Mouse (Mus musculus) lung, embryonic 14.5 days (tissue): ENCODE measurements around the gene Marc1. TPM values are rescaled to one million over a fixed set of nuclear protein-coding genes. Genes with fewer than 3 reads are reported as not detected.

Source experiments
- ATAC-seq: fragments of 200-750 bp; cut with Nextera tagmentation; 2 replicates; pipeline ENCODE4 v1.8.0; 2017; ENCODE audit warnings: mild to moderate bottlenecking, moderate TSS enrichment, moderate library complexity; ENCODE audit not compliant: insufficient read depth
- DNase-seq: peaks from one replicate; pipeline ENCODE4 v3.0.0-alpha.2; 2015
- H3K27ac ChIP-seq: fragments of 300-500 bp; sonication (generic); 2 replicates; pipeline ENCODE4 v1.5.1; 2014; ENCODE audit warnings: low read depth, mild to moderate bottlenecking, moderate library complexity
- H3K27me3 ChIP-seq: fragments of 300-500 bp; sonication (generic); 2 replicates; pipeline ENCODE4 v1.6.1; 2014; ENCODE audit warnings: low read length, control low read depth; ENCODE audit not compliant: insufficient read depth
- H3K36me3 ChIP-seq: fragments of 300-500 bp; sonication (generic); 2 replicates; pipeline ENCODE4 v1.6.1; 2014; ENCODE audit warnings: control low read depth; ENCODE audit not compliant: insufficient read depth
- H3K4me1 ChIP-seq: fragments of 300-500 bp; sonication (generic); 2 replicates; pipeline ENCODE4 v1.6.1; 2014; ENCODE audit warnings: antibody characterized with exemption, control low read depth; ENCODE audit not compliant: insufficient read depth
- H3K4me2 ChIP-seq: fragments of 300-500 bp; sonication (generic); 2 replicates; pipeline ENCODE4 v1.6.1; 2014; ENCODE audit warnings: mild to moderate bottlenecking
- H3K4me3 ChIP-seq: fragments of 300-500 bp; sonication (generic); 2 replicates; pipeline ENCODE4 v1.5.1; 2014; ENCODE audit warnings: low read depth, low read length
- H3K9ac ChIP-seq: fragments of 300-500 bp; sonication (generic); 2 replicates; pipeline ENCODE4 v1.6.1; 2014
- H3K9me3 ChIP-seq: fragments of 300-500 bp; sonication (generic); 2 replicates; pipeline ENCODE4 v1.6.1; 2016; ENCODE audit warnings: low read depth, low read length, control low read depth
- CTCF ChIP-seq: IDR thresholded peaks from 2 replicates; pipeline ENCODE4 v1.5.1; 2016; ENCODE audit warnings: antibody characterized with exemption, low read depth
- WGBS: fragments of 180-500 bp; shearing (Covaris S2); extraction: QIAGEN DNeasy Blood & Tissue Kit; methylation state at CpG from one replicate; pipeline ENCODE4 v1.1.7; 2014; 5-methylcytosine and 5-hydroxymethylcytosine counted together
- polyA plus RNA-seq: library from polyadenylated mRNA; unstranded; fragments of >200 nt; fragmentation: Nextera tagmentation; extraction: Ambion mirVana; gene quantifications from 2 replicates; pipeline ENCODE4 v1.2.1, GENCODE M21; 2014

Marc1 gene
- polyA plus RNA-seq, 1 experiment from 2014 or later: not detected

DNA sequence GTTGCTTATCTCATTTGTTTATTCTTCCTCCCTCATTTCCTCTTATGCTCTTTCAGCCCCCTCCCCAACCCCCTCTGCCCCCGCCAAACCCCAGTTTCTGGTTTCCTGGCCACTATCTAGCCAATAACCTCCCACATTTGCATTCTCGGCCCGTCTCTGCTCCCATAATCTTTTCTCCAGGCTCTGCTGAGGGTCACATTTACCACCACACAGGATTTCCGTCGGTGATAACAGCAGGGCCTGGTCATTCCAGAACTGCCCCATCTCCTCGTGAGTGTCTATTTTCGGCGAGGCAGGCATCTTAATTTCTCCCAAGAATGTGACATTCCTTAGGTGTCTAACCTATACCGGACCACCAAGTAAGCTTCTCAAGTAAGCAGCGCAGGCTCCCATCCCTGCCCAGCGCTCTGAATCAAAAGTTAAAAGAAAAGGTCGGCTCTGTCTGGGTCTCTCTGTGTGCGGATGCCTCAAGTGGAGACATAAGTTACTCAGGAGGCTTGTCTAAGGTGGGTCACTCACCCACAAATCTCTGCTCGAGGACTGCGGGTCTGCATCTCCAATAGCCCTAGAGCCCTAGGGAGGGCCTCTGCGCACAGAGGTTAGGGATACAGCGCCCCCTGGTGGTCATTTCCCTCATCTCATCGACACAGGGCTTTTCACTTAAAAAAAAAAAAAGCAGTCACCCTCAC lies 39.8 kb downstream of the Marc1 start:
- peak overlapping the region; percentile 40 for H3K4me2 ChIP-seq
- WGBS: 9% methylated on average over 18 of the region's 18 CpGs
- peaks cover 8% of the 10 kb centered on the region for H3K27me3 ChIP-seq
- no peaks in the 10 kb centered on the region for H3K36me3 ChIP-seq
- TF ChIP-seq CTCF: peak; percentile 88
- no peak overlapping the region for H3K9ac ChIP-seq
- H3K4me3 ChIP-seq: no peak overlapping the region
- ATAC-seq (peak; percentile 69; the same call in 1 of the 2 replicates), DNase-seq (peak; percentile 94)
- no peaks in the 10 kb centered on the region for H3K4me1 ChIP-seq
- H3K27ac ChIP-seq: no peak overlapping the region
- no peaks in the 10 kb centered on the region for H3K9me3 ChIP-seq

DNA sequence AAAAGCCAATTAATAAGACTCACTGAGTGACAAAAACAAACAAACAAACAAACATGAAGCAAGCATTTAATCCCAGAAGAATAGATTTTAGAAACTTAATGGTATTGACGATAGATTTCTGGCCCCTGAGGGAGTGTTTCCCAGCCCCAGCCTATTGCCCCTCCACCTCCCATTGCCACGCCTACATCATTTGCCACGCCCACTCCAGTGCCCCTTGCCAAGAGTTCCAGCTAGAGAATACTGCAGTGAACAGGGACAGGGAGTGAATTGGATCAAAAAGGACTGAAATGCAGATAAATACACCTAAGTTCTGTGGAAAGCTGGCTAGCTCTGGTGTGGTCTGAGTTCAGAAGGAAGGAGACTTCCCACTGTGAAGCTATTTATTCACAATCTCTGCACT lies 47.2 kb downstream of the Marc1 start:
- no peaks in the 10 kb centered on the region for H3K27me3 ChIP-seq
- no peak for TF ChIP-seq CTCF
- no peaks in the 10 kb centered on the region for H3K36me3 ChIP-seq
- no peak for ATAC-seq
- no peak for DNase-seq
- no peak overlapping the region for H3K4me2 ChIP-seq
- no peak overlapping the region for H3K27ac ChIP-seq
- WGBS: 55% methylated on average over 3 of the region's 3 CpGs
- H3K4me1 ChIP-seq: no peaks in the 10 kb centered on the region
- no peaks in the 10 kb centered on the region for H3K9me3 ChIP-seq
- no peak overlapping the region for H3K4me3 ChIP-seq
- H3K9ac ChIP-seq: no peak overlapping the region

DNA sequence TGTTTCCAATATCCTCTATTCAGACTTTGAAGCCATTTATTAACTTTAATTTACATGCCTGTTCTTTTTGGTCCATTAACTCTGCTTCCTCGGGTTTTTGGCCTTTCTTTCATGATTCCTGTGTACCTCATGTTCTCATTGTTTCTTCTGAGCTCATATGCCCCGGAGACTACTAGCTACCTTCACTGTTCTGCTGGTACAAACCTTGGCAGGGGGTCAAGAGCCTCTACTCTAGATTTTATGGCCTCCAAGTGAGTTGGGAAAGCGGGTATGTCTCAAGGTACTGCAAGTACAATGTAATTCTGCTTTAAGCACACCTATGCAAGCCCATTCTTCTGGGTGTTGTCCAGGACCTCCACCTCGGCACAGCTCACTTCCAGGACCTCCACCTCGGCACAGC lies 48.2 kb downstream of the Marc1 start:
- TF ChIP-seq CTCF: no peak
- H3K9ac ChIP-seq: no peak overlapping the region
- H3K4me2 ChIP-seq: no peak overlapping the region
- no peaks in the 10 kb centered on the region for H3K4me1 ChIP-seq
- no peaks in the 10 kb centered on the region for H3K36me3 ChIP-seq
- H3K4me3 ChIP-seq: no peak overlapping the region
- WGBS: 79% methylated on average over 5 of the region's 5 CpGs
- no peaks in the 10 kb centered on the region for H3K9me3 ChIP-seq
- H3K27ac ChIP-seq: no peak overlapping the region
- H3K27me3 ChIP-seq: no peaks in the 10 kb centered on the region
- no peak for ATAC-seq
- DNase-seq: no peak

DNA sequence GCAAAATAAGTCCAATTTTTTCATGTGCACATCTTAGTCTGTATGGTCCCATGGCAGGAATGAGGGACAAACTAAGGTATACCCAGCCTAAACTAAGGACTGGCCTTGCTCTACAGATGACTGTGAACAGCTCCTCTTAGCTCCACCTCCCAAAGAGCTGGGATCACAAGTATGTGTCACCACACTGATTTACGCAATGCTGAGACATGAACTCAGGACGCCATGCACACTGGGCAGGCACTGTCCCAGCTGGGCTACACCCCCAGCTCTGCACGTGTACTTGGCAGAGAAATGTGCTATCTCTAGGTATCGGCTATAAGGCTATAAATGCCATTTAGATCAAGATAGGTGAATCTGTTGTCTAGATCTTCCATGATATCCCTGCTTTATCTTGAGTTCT lies 49.1 kb downstream of the Marc1 start:
- WGBS: 68% methylated on average over 4 of the region's 4 CpGs
- H3K9ac ChIP-seq: no peak overlapping the region
- no peak overlapping the region for H3K27ac ChIP-seq
- no peaks in the 10 kb centered on the region for H3K36me3 ChIP-seq
- no peak for TF ChIP-seq CTCF
- H3K27me3 ChIP-seq: no peaks in the 10 kb centered on the region
- ATAC-seq (no peak), DNase-seq (no peak)
- H3K4me2 ChIP-seq: no peak overlapping the region
- no peaks in the 10 kb centered on the region for H3K9me3 ChIP-seq
- H3K4me1 ChIP-seq: no peaks in the 10 kb centered on the region
- no peak overlapping the region for H3K4me3 ChIP-seq

DNA sequence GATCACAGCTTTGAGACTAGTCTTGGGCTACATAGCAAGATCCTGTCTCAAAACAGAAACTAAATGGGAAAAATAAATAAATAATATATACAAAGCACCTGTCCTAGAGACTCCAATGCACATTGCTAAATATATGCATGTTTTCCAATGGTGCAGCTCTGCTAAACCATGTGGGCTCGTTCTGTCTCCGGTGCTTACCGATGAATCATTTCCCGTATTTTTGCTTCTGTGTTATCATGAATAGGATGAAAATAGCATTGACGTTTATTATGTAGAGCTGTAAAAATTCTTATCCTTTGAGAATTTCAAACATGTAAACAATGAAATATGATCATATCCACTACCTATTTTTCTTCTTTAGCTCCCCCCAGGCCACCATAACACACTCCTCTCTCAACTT lies 58.4 kb downstream of the Marc1 start:
- Histone ChIP-seq H3K27me3 (no peaks in the 10 kb centered on the region), H3K27ac (no peak overlapping the region), H3K9me3 (no peaks in the 10 kb centered on the region), H3K4me1 (peaks cover 3% of the 10 kb centered on the region; the same call in 1 of the 2 replicates), H3K9ac (no peak overlapping the region), H3K4me2 (no peak overlapping the region), H3K4me3 (no peak overlapping the region), H3K36me3 (no peaks in the 10 kb centered on the region)
- WGBS: 64% methylated on average over 5 of the region's 5 CpGs
- no peak for TF ChIP-seq CTCF
- ATAC-seq (no peak), DNase-seq (no peak)

DNA sequence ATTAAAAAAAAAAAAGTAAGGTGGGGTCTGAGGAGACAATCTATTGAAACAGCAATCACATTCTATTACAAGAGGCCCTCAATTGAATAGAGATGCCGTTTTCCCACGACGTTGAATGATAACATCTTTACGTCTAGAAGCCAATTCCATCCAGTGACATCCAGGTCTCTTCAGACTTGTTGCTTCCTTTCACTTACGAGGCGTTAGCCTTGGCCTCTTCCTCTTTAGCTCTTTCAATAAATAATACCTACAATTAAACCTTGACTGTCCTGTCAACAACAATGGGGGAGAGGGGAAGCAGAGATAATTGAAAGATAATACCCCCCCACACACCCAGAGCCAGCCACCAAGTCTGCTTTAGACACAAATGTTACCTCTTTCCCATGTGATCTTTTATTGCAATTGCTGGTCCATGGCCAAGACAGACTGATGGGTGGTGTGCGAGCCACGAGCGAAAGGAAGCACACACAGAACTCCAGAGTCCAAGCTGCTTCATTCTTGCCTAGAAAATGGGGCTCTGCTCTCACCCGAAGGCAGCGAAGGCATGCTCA lies 60.9 kb downstream of the Marc1 start:
- H3K27ac ChIP-seq: no peak overlapping the region
- no peaks in the 10 kb centered on the region for H3K9me3 ChIP-seq
- ATAC-seq (no peak), DNase-seq (no peak)
- H3K36me3 ChIP-seq: no peaks in the 10 kb centered on the region
- H3K4me1 ChIP-seq: peaks cover 3% of the 10 kb centered on the region; the same call in 1 of the 2 replicates
- H3K27me3 ChIP-seq: no peaks in the 10 kb centered on the region
- H3K4me2 ChIP-seq: no peak overlapping the region
- no peak overlapping the region for H3K9ac ChIP-seq
- no peak for TF ChIP-seq CTCF
- WGBS: 80% methylated on average over 11 of the region's 11 CpGs
- H3K4me3 ChIP-seq: no peak overlapping the region

DNA sequence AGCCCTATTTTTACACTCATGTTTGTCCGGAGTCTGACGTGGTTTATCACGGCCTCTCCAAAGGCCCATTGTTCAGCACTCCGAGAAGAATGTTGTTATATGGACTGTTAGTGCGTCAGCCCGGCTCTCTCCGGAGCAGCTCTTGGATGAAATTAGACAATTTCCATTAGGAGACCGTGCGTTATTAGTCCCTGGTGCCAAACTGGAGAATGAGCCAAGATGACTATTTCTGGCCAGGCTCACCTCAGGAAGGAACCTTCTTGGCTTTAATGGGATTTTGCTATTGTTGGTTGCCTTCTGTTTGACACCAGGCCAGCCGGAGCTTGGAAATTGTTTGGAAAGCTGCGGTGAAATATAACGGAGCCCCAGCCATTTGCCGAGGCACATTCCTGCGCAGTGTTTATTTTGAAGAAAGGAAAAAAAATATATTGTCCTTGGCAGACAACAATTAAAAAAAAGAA lies 62.4 kb downstream of the Marc1 start:
- H3K9ac ChIP-seq: no peak overlapping the region
- H3K36me3 ChIP-seq: no peaks in the 10 kb centered on the region
- H3K27ac ChIP-seq: 0 out of 2 replicates have a peak overlapping the region, but pooled peaks have one; percentile 36
- DNase-seq (peak; percentile 86), ATAC-seq (peak; percentile 68)
- WGBS: 25% methylated on average over 14 of the region's 14 CpGs
- no peak for TF ChIP-seq CTCF
- no peaks in the 10 kb centered on the region for H3K27me3 ChIP-seq
- no peaks in the 10 kb centered on the region for H3K9me3 ChIP-seq
- H3K4me3 ChIP-seq: no peak overlapping the region
- peaks cover 3% of the 10 kb centered on the region; the same call in 1 of the 2 replicates for H3K4me1 ChIP-seq
- peak overlapping the region; percentile 40; the same call in 1 of the 2 replicates for H3K4me2 ChIP-seq
